Mouse (Mus musculus): Measurements from ENCODE around the gene Xrcc3. TPM values are rescaled to one million over a fixed set of nuclear protein-coding genes. Genes with fewer than 3 reads are reported as not detected.

Gene Xrcc3
- polyA plus RNA-seq, 1 experiment from 2014 or later, result 1.8 TPM

GRCm38 (mm10) chr12:111800459-111801183 is 13.1 kb downstream of the Xrcc3 start:
- Histone ChIP-seq H3K36me3 (ENCODE audit: control insufficient read depth, insufficient read depth, low read length) (peaks cover 26% of the 10 kb centered on the region), H3K4me1 (replicated peaks; ENCODE audit: control insufficient read depth, insufficient read depth) (no peaks in the 10 kb centered on the region), H3K9me3 (ENCODE audit: control insufficient read depth, low read length) (no peaks in the 10 kb centered on the region), H3K27ac (replicated peaks) (no peak overlapping the region), H3K4me3 (ENCODE audit: low read depth, low read length) (no peak overlapping the region), H3K27me3 (ENCODE audit: control insufficient read depth, insufficient read depth, low read length) (no peaks in the 10 kb centered on the region), H3K4me2 (replicated peaks; ENCODE audit: low read depth) (no peak overlapping the region), H3K9ac (ENCODE audit: low read length) (no peak overlapping the region)
- DNase-seq (ENCODE audit: low spot score) (no peak), ATAC-seq (ENCODE audit: low FRiP score, low TSS enrichment) (no peak)
- no peak for TF ChIP-seq CTCF (IDR thresholded peaks at IDR 0.05; ENCODE audit: low read depth)
- TF ChIP-seq EP300 (optimal IDR thresholded peaks at IDR 0.05), result no peak
- 74% methylated on average over 10 of the region's 10 CpGs for WGBS

GRCm38 (mm10) chr12:111798493-111798892 is 15.2 kb downstream of the Xrcc3 start:
- H3K4me2 ChIP-seq (replicated peaks; ENCODE audit: low read depth), result no peak overlapping the region
- no peak overlapping the region for H3K27ac ChIP-seq (replicated peaks)
- no peaks in the 10 kb centered on the region for H3K4me1 ChIP-seq (replicated peaks; ENCODE audit: control insufficient read depth, insufficient read depth)
- H3K27me3 ChIP-seq (ENCODE audit: control insufficient read depth, insufficient read depth, low read length), result no peaks in the 10 kb centered on the region
- no peak overlapping the region for H3K9ac ChIP-seq (ENCODE audit: low read length)
- no peak overlapping the region for H3K4me3 ChIP-seq (ENCODE audit: low read depth, low read length)
- H3K9me3 ChIP-seq (ENCODE audit: control insufficient read depth, low read length), result no peaks in the 10 kb centered on the region
- DNase-seq (ENCODE audit: low spot score), result no peak
- TF ChIP-seq CTCF (IDR thresholded peaks at IDR 0.05; ENCODE audit: low read depth) (no peak), EP300 (optimal IDR thresholded peaks at IDR 0.05) (no peak)
- peaks cover 22% of the 10 kb centered on the region for H3K36me3 ChIP-seq (ENCODE audit: control insufficient read depth, insufficient read depth, low read length)
- WGBS, result 91% methylated on average over 13 of the region's 13 CpGs
- ATAC-seq (ENCODE audit: low FRiP score, low TSS enrichment), result no peak

GRCm38 (mm10) chr12:111797251-111797650 is 16.4 kb downstream of the Xrcc3 start:
- Histone ChIP-seq H3K27me3 (ENCODE audit: control insufficient read depth, insufficient read depth, low read length) (no peaks in the 10 kb centered on the region), H3K9me3 (ENCODE audit: control insufficient read depth, low read length) (no peaks in the 10 kb centered on the region), H3K4me1 (replicated peaks; ENCODE audit: control insufficient read depth, insufficient read depth) (no peaks in the 10 kb centered on the region), H3K36me3 (ENCODE audit: control insufficient read depth, insufficient read depth, low read length) (peaks cover 23% of the 10 kb centered on the region), H3K4me2 (replicated peaks; ENCODE audit: low read depth) (no peak overlapping the region), H3K4me3 (ENCODE audit: low read depth, low read length) (no peak overlapping the region), H3K27ac (replicated peaks) (no peak overlapping the region), H3K9ac (ENCODE audit: low read length) (no peak overlapping the region)
- no peak for DNase-seq (ENCODE audit: low spot score)
- no peak for TF ChIP-seq EP300 (optimal IDR thresholded peaks at IDR 0.05)
- TF ChIP-seq CTCF (IDR thresholded peaks at IDR 0.05; ENCODE audit: low read depth), result no peak
- 74% methylated on average over 8 of the region's 8 CpGs for WGBS
- ATAC-seq (ENCODE audit: low FRiP score, low TSS enrichment), result no peak

- Histone ChIP-seq H3K9me3 (ENCODE audit: control insufficient read depth, low read length) (no peaks in the 10 kb centered on the region), H3K9ac (ENCODE audit: low read length) (no peak overlapping the region), H3K4me2 (replicated peaks; ENCODE audit: low read depth) (no peak overlapping the region), H3K27me3 (ENCODE audit: control insufficient read depth, insufficient read depth, low read length) (no peaks in the 10 kb centered on the region), H3K4me3 (ENCODE audit: low read depth, low read length) (no peak overlapping the region), H3K4me1 (replicated peaks; ENCODE audit: control insufficient read depth, insufficient read depth) (no peaks in the 10 kb centered on the region), H3K36me3 (ENCODE audit: control insufficient read depth, insufficient read depth, low read length) (peaks cover 25% of the 10 kb centered on the region), H3K27ac (replicated peaks) (no peak overlapping the region)
- WGBS, result 87% methylated on average over 28 of the region's 28 CpGs
- no peak for DNase-seq (ENCODE audit: low spot score)
- no peak for ATAC-seq (ENCODE audit: low FRiP score, low TSS enrichment)
- TF ChIP-seq CTCF (IDR thresholded peaks at IDR 0.05; ENCODE audit: low read depth), result no peak
- no peak for TF ChIP-seq EP300 (optimal IDR thresholded peaks at IDR 0.05)
Measured at GRCm38 (mm10) chr12:111795180-111795895, 18.3 kb downstream of the Xrcc3 start.

GRCm38 (mm10) chr12:111794526-111795179 is 19.0 kb downstream of the Xrcc3 start:
- Histone ChIP-seq H3K27ac (replicated peaks) (no peak overlapping the region), H3K9me3 (ENCODE audit: control insufficient read depth, low read length) (no peaks in the 10 kb centered on the region), H3K4me2 (replicated peaks; ENCODE audit: low read depth) (no peak overlapping the region), H3K4me1 (replicated peaks; ENCODE audit: control insufficient read depth, insufficient read depth) (no peaks in the 10 kb centered on the region), H3K4me3 (ENCODE audit: low read depth, low read length) (no peak overlapping the region), H3K27me3 (ENCODE audit: control insufficient read depth, insufficient read depth, low read length) (no peaks in the 10 kb centered on the region), H3K9ac (ENCODE audit: low read length) (no peak overlapping the region), H3K36me3 (ENCODE audit: control insufficient read depth, insufficient read depth, low read length) (peaks cover 27% of the 10 kb centered on the region)
- DNase-seq (ENCODE audit: low spot score) (no peak), ATAC-seq (ENCODE audit: low FRiP score, low TSS enrichment) (no peak)
- 88% methylated on average over 18 of the region's 18 CpGs for WGBS
- TF ChIP-seq EP300 (optimal IDR thresholded peaks at IDR 0.05) (no peak), CTCF (IDR thresholded peaks at IDR 0.05; ENCODE audit: low read depth) (no peak)
